Mouse (Mus musculus) neutrophil, adult 83 days (primary cell): Measurements from ENCODE around the gene Nav2. TPM values are rescaled to one million over a fixed set of nuclear protein-coding genes. Genes with fewer than 3 reads are reported as not detected.

Source experiments
- total RNA-seq, 2 experiments: library from RNA; stranded (reverse); gene quantifications; one replicate each; pipeline ENCODE4 v1.2.4; 2023

Nav2 gene
- total RNA-seq = 10 to 100 TPM; 12.3 to 12.8 TPM

DNA sequence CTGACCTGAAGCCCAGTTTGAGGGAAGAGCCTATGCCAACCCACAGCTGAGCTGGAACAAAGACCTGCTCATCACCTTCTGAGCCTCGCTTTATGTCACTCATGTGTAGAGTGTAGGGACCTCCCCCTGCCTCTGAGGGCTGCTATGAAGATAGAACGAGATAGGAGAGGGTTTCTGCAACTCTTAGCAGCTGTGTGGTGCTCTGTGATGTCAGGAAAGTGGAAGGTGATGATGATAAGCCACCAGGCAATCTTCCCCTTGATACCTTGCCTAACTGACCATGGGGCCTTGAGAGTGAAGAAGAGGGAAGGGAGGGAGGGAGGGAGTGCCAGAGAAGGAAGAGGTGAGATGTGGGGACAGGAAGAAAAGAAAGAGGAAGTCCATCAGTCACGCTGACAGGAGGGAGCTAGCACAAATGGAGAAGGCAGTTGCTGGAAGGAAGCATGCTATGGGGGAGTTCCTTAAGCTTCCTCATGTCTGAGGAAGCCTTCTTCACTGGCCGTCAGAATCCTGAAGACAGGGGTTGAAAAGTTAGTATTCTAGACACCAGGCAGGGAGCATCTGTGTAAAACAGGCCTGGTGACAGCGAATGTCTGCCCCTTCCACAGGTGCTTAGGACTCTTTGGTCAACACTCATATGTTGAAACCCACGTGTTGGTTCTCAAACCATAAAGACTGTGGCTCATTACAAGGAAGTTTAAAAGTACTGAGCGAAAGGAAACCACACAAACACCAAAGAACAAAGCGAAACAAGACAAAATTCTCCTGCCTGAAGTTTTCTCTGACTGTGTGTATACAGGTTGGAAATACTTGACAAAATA lies at the start of gene Nav2:
Gene Nav2, plus strand, starts transcription at position 196 of the 821 bp plus-strand sequence.

DNA sequence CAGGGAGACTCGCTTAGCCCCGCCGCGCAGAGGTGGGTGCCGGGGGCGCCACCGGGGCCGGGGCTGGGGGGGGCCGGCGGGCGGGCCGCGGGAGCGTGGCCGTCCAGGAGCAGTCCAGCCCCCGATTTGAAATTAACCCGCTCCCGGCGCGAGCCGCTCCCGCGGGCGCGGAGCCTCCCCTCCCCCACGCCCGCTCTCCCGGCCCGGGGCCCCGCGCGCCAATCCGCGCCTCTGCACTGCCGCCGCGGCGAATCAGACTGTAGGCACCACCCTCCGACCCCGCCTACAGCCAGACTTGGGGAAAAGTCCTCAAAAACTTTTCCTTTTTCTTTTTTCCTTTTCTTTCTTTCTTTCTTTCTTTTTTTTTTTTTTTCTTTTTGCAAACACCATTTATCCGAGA lies 27.0 kb upstream of the Nav2 start, which contains the start of gene E2f8:
Gene E2f8, minus strand, starts transcription at position 111 of the 400 bp plus-strand sequence.

DNA sequence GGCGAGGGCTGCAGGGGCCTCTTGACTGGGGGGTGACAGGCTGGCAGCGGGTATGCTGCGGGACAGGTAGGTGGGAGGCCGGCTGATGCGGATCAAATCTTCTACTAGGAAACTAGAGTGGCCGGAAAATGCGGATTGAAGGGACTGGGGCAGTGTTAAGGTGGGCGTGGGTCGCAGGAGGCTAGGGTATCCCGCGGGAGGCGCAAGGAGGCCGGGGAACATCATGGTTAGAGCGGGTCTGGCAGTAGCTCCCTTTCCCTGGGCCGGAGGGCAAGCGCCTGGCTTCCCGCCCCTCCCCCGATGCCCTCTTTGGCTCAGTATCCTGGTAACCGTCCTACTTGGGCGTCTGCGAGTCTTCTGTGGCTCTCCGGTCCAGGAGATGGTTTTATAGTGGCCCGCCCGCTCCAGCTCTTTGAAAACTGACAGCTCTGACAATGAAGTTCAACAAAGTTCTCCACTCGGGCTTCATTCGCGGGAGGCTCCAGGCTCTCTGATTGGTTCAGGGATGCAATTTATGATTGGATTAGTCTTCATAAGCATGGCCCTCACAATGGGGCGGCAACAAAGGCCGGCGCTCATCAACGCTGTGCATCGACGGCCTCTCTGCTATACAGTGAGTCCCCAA lies 728.1 kb downstream of the Nav2 start, which contains the start of gene Dbx1:
Gene Dbx1, minus strand, starts transcription at position 359 of the 625 bp plus-strand sequence.

Other genes starting within 250 kb of the Nav2 start
- gene Zdhhc13, start 119.7 kb upstream of the Nav2 start, total RNA-seq = 10 to 100 TPM; 18.0 to 18.1 TPM
- under 1 TPM; 0.79 to 0.97 TPM for gene Csrp3, start 60.7 kb upstream of the Nav2 start, total RNA-seq
- gene E2f8, start 27.1 kb upstream of the Nav2 start, total RNA-seq = 10 to 100 TPM; 69.6 to 78.3 TPM